14 mouse cellular contexts compared by ENCODE assay signal in the genomic region with DNA sequence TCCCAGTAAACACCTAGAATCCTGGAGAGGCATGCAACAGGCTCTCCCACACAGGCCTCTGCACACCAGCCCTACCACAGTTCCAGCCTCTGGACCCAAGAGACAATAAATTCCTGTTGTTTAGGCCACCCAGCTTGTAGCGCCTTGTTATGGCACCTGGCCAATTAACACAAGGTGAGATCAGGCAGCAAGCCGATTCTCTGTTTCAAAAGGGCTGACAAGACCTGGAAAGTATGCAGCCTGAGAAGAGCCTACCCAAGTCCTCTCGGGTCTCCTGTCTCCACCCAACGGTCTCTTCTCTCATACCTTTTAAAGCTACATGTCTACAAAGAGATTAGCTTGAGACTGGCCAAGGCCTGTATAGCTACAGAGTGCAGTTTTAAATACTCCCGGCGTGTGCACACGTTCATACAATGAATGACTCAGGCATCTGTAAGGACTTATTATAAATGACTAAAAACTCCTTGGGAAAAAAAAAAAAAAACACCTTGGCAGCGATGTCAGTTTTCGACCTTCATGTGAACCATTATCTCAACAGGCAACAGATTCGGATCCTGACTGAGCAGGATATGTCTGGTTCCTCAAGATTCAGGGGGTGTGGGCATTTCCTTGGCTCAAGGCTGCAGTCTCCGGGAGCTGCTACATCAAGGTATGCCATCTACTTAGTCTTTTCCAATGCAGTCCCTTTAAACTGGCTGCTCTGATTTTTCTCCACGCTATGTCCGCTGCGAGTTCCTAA. TPM values are rescaled to one million over a fixed set of nuclear protein-coding genes. Genes with fewer than 3 reads are reported as not detected.
A peak's percentile ranks its signal among the peaks of the same experiment; 100 is the strongest.
DNase-seq lines count a peak whose midpoint lies in the region; ATAC-seq and TF ChIP-seq lines count a peak whose summit lies in the region.
"Had no signal": no experiment of that assay in that cellular context is flagged by ENCODE, and none has a peak within 500 bp of the region (broad histone marks: within the 10 kb centered on the region; RNA-seq: fewer than 3 reads in every experiment).

No protein-coding gene starts in this region.

- 58% methylated on average over 14 of the region's 14 CpGs for WGBS in heart, embryonic 13.5 days
- WGBS in heart, embryonic 10.5 days = 74% methylated on average over 14 of the region's 14 CpGs
- 57% methylated on average over 14 of the region's 14 CpGs for WGBS in intestine, postnatal 0 days
- 56% methylated on average over 14 of the region's 14 CpGs for WGBS in limb, embryonic 13.5 days
- 86% methylated on average over 14 of the region's 14 CpGs for WGBS in hindbrain, embryonic 14.5 days

- no peak overlapping the region for H3K9ac ChIP-seq in heart, embryonic 13.5 days
- no peak overlapping the region for H3K9ac ChIP-seq in intestine, postnatal 0 days (ENCODE audit: low read depth, low read length)
- no peak overlapping the region for H3K9ac ChIP-seq in limb, embryonic 13.5 days
- no peak overlapping the region for H3K9ac ChIP-seq in hindbrain, embryonic 14.5 days
- H3K9ac ChIP-seq: hindbrain, embryonic 13.5 days; liver, embryonic 14.5 days; midbrain, embryonic 13.5 days had no signal

- no peak for ATAC-seq in heart, embryonic 13.5 days (ENCODE audit: extremely low read depth, insufficient number of reproducible peaks, low FRiP score, low TSS enrichment)
- ATAC-seq in Patski = peak; percentile 46
- ATAC-seq in intestine, postnatal 0 days = 0 out of 2 replicates have a peak, but pooled peaks have one; percentile 12
- ATAC-seq in limb, embryonic 13.5 days (ENCODE audit: low FRiP score, low read depth) = peak; percentile 83
- ATAC-seq in hindbrain, embryonic 14.5 days (ENCODE audit: low FRiP score) = no peak
- ATAC-seq: midbrain, embryonic 13.5 days had no signal

- no peak for TF ChIP-seq CTCF in Patski (IDR thresholded peaks at IDR 0.05)
- no peak for TF ChIP-seq CTCF in intestine, postnatal 0 days (IDR thresholded peaks at IDR 0.05; ENCODE audit: low read depth)

- H3K4me1 ChIP-seq in heart, embryonic 13.5 days = peaks cover 39% of the 10 kb centered on the region
- peaks cover 24% of the 10 kb centered on the region for H3K4me1 ChIP-seq in heart, embryonic 10.5 days
- peaks cover 4% of the 10 kb centered on the region; the same call in 1 of the 2 replicates for H3K4me1 ChIP-seq in intestine, postnatal 0 days (replicated peaks; ENCODE audit: control insufficient read depth, insufficient read depth, low read length)
- H3K4me1 ChIP-seq in limb, embryonic 13.5 days = peaks cover 73% of the 10 kb centered on the region
- no peaks in the 10 kb centered on the region for H3K4me1 ChIP-seq in hindbrain, embryonic 14.5 days (replicated peaks; ENCODE audit: control insufficient read depth, insufficient read depth, low read length)
- H3K4me1 ChIP-seq: midbrain, embryonic 13.5 days had no signal

- POLR2A ChIA-PET in Patski (lab: Charles Lee) = no interaction called here

- H3K9me3 ChIP-seq in heart, embryonic 13.5 days = no peaks in the 10 kb centered on the region
- no peaks in the 10 kb centered on the region for H3K9me3 ChIP-seq in heart, embryonic 10.5 days
- H3K9me3 ChIP-seq in intestine, postnatal 0 days (ENCODE audit: control insufficient read depth) = no peaks in the 10 kb centered on the region
- no peaks in the 10 kb centered on the region for H3K9me3 ChIP-seq in limb, embryonic 13.5 days
- no peaks in the 10 kb centered on the region for H3K9me3 ChIP-seq in hindbrain, embryonic 14.5 days (ENCODE audit: control insufficient read depth, low read length)
- H3K9me3 ChIP-seq: forebrain, embryonic 10.5 days; hindbrain, embryonic 13.5 days; midbrain, embryonic 13.5 days had no signal

- DNase-seq in heart, embryonic 10.5 days (ENCODE audit: low spot score) = no peak
- peak; percentile 53 for DNase-seq in Patski (ENCODE audit: low read depth, low spot score)
- no peak for DNase-seq in left cerebral cortex, adult 11 months (ENCODE audit: low spot score)
- DNase-seq in layer of hippocampus, adult 11-12 months (ENCODE audit: low spot score) = no peak
- no peak for DNase-seq in hindbrain, embryonic 14.5 days (ENCODE audit: low spot score)
- DNase-seq: cerebellum, adult 2 months; heart, adult 18-20 months had no signal

- H3K36me3 ChIP-seq in heart, embryonic 13.5 days = 0 out of 2 replicates have a peak, but pooled peaks cover 4% of the 10 kb centered on the region
- 0 out of 2 replicates have a peak, but pooled peaks cover 4% of the 10 kb centered on the region for H3K36me3 ChIP-seq in heart, embryonic 10.5 days
- no peaks in the 10 kb centered on the region for H3K36me3 ChIP-seq in intestine, postnatal 0 days (ENCODE audit: control insufficient read depth, insufficient read depth)
- peaks cover 30% of the 10 kb centered on the region for H3K36me3 ChIP-seq in limb, embryonic 13.5 days
- H3K36me3 ChIP-seq in hindbrain, embryonic 14.5 days (replicated peaks; ENCODE audit: control insufficient read depth, insufficient read depth) = no peaks in the 10 kb centered on the region

- in situ Hi-C loops in Patski (cut with MboI; ENCODE audit: low pct_unique_long_range_greater_than_20kb) = no loop called here

- CTCF ChIA-PET in Patski (lab: Charles Lee) = interaction anchor here (1.6 kb wide), 1 partner anchor 13 kb away, joined by 5 read pairs; no protein-coding TSS in a partner anchor

- H3K27me3 ChIP-seq in heart, embryonic 13.5 days (replicated peaks) = peaks cover 36% of the 10 kb centered on the region; the same call in 1 of the 2 replicates
- H3K27me3 ChIP-seq in heart, embryonic 10.5 days (ENCODE audit: insufficient read depth, poor library complexity, severe bottlenecking) = peaks cover 28% of the 10 kb centered on the region; the same call in 1 of the 2 replicates
- no peaks in the 10 kb centered on the region for H3K27me3 ChIP-seq in Patski
- H3K27me3 ChIP-seq in intestine, postnatal 0 days (replicated peaks; ENCODE audit: control insufficient read depth, insufficient read depth, low read length) = no peaks in the 10 kb centered on the region
- no peaks in the 10 kb centered on the region for H3K27me3 ChIP-seq in limb, embryonic 13.5 days
- no peaks in the 10 kb centered on the region for H3K27me3 ChIP-seq in hindbrain, embryonic 14.5 days (ENCODE audit: control insufficient read depth, insufficient read depth, low read length)
- H3K27me3 ChIP-seq: hindbrain, embryonic 13.5 days; midbrain, embryonic 13.5 days had no signal

- H3K27ac ChIP-seq in heart, embryonic 13.5 days (replicated peaks) = 0 out of 2 replicates have a peak overlapping the region, but pooled peaks have one; percentile 36
- H3K27ac ChIP-seq in heart, embryonic 10.5 days = no peak overlapping the region
- peak overlapping the region; percentile 7; the same call in 1 of the 2 replicates for H3K27ac ChIP-seq in intestine, postnatal 0 days (ENCODE audit: low read depth, low read length)
- peak overlapping the region; percentile 58; the same call in 1 of the 2 replicates for H3K27ac ChIP-seq in limb, embryonic 13.5 days
- H3K27ac ChIP-seq in hindbrain, embryonic 14.5 days = no peak overlapping the region
- H3K27ac ChIP-seq: forebrain, embryonic 10.5 days; hindbrain, embryonic 13.5 days; liver, embryonic 14.5 days; midbrain, embryonic 13.5 days had no signal

- no peak overlapping the region for H3K4me3 ChIP-seq in heart, embryonic 13.5 days
- no peak overlapping the region for H3K4me3 ChIP-seq in heart, embryonic 10.5 days
- no peak overlapping the region for H3K4me3 ChIP-seq in intestine, postnatal 0 days (ENCODE audit: low read depth, low read length)
- no peak overlapping the region for H3K4me3 ChIP-seq in limb, embryonic 13.5 days
- H3K4me3 ChIP-seq in hindbrain, embryonic 14.5 days (replicated peaks; ENCODE audit: low read length) = no peak overlapping the region
- H3K4me3 ChIP-seq: forebrain, embryonic 10.5 days; hindbrain, embryonic 13.5 days; midbrain, embryonic 13.5 days had no signal

- no peak overlapping the region for H3K4me2 ChIP-seq in heart, embryonic 13.5 days
- no peak overlapping the region for H3K4me2 ChIP-seq in intestine, postnatal 0 days (replicated peaks; ENCODE audit: low read depth)
- H3K4me2 ChIP-seq in limb, embryonic 13.5 days (replicated peaks) = peak overlapping the region; percentile 12; the same call in 1 of the 2 replicates
- no peak overlapping the region for H3K4me2 ChIP-seq in hindbrain, embryonic 14.5 days (replicated peaks)
- H3K4me2 ChIP-seq: hindbrain, embryonic 13.5 days; midbrain, embryonic 13.5 days had no signal

RNA-seq across cellular contexts. Expression of gene Rai14, which starts 28.6 kb away (rescaled TPM):
- polyA plus RNA-seq in heart, embryonic 13.5 days (2015; fragmentation: Nextera tagmentation; extraction: Ambion mirVana) = 15.3 and 17.1 TPM in 2 replicates
- polyA plus RNA-seq in heart, embryonic 10.5 days (2016; fragmentation: Nextera tagmentation; extraction: Ambion mirVana) = 24.9 and 34.4 TPM in 2 replicates
- 55.3 TPM for polyA plus RNA-seq in Patski (2021)
- 6.2 and 6.9 TPM in 2 replicates for polyA plus RNA-seq in intestine, postnatal 0 days (2015; fragmentation: Nextera tagmentation; extraction: Ambion mirVana)
- polyA plus RNA-seq in limb, embryonic 13.5 days (2015; fragmentation: Nextera tagmentation; extraction: Ambion mirVana) = 61.5 and 63.7 TPM in 2 replicates
- polyA plus RNA-seq in hindbrain, embryonic 14.5 days (2014; fragmentation: Nextera tagmentation; extraction: Ambion mirVana) = 11.6 and 12.9 TPM in 2 replicates

Comparison
In these comparisons a context has a peak if more than half of its experiments do, and no peak if none do; other contexts are left out.
1. H3K27ac ChIP-seq: peak in heart, embryonic 13.5 days (single experiment), intestine, postnatal 0 days (single experiment) and limb, embryonic 13.5 days (single experiment); none in heart, embryonic 10.5 days (single experiment) and hindbrain, embryonic 14.5 days (single experiment).
2. ATAC-seq: peak in Patski (single experiment), intestine, postnatal 0 days (single experiment) and limb, embryonic 13.5 days (single experiment); none in heart, embryonic 13.5 days (single experiment) and hindbrain, embryonic 14.5 days (single experiment).